Mouse (Mus musculus): ENCODE results near the gene Des. TPM values are rescaled to one million over a fixed set of nuclear protein-coding genes. Genes with fewer than 3 reads are reported as not detected.

Des gene
- polyA plus RNA-seq, 1 experiment from 2014 or later, result 480 TPM

DNA sequence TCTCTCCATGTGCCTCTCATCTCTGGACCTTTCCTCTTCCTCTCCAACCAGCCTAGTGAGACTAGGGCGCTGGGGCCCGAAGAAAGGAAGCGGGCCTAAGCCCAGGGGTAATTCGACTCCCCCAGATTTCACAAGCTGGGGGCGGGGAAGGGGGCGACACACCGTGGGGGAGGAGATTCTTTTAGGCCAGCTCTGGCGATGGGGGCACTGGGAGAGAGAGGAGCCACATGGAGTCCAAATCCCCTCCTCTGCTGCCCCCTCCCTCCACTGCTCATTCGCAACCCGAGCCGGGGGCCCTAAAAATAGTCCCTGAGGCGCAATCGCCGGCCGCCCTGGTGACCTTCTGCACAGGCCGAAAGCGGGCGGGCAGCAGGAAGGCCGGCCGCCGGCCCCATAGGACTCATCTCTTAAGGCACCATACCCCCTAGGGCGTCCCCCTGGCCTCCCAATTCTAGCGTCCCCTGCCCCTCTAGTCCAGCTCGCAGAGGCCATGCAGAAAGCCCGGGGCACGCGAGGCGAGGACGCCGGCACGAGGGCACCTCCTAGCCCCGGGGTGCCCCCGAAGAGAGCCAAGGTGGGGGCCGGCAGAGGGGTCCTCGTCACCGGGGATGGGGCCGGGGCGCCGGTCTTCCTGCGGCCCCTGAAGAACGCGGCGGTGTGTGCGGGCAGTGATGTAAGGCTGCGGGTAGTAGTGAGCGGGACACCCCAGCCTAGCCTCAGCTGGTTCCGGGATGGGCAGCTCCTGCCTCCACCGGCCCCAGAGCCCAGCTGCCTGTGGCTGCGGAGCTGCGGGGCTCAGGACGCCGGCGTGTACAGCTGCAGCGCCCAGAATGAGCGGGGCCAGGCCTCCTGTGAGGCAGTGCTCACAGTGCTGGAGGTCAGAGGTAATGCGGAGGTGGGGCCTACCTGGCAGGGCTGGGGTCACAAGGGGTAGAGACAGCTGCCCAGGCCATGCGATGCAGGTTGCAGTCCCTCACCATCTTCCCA, 15.1 kb downstream of the Des start, which contains the start of gene Speg:
Speg (plus strand) TSS at position 348 of the 987 bp plus-strand sequence.
- Histone ChIP-seq H3K27me3 (ENCODE audit: control insufficient read depth, insufficient read depth, low read length) (peaks cover 15% of the 10 kb centered on the region), H3K4me3 (ENCODE audit: low read length) (peak within 1 kb of the TSS; percentile 66), H3K27ac (ENCODE audit: low read length) (peak within 1 kb of the TSS; percentile 97), H3K4me2 (ENCODE audit: low read depth, low read length) (peak within 1 kb of the TSS; percentile 87), H3K9me3 (replicated peaks; ENCODE audit: control insufficient read depth, low read length) (no peaks in the 10 kb centered on the region), H3K36me3 (ENCODE audit: control insufficient read depth, insufficient read depth) (no peaks in the 10 kb centered on the region), H3K4me1 (ENCODE audit: control insufficient read depth, insufficient read depth, low read length) (peaks cover 39% of the 10 kb centered on the region), H3K9ac (ENCODE audit: low read length) (peak within 1 kb of the TSS; percentile 97)
- 6% methylated on average over 56 of the region's 57 CpGs for WGBS
- ATAC-seq (replicated peaks; ENCODE audit: extremely low read depth, insufficient read depth, low FRiP score), result peak; percentile 63

DNA sequence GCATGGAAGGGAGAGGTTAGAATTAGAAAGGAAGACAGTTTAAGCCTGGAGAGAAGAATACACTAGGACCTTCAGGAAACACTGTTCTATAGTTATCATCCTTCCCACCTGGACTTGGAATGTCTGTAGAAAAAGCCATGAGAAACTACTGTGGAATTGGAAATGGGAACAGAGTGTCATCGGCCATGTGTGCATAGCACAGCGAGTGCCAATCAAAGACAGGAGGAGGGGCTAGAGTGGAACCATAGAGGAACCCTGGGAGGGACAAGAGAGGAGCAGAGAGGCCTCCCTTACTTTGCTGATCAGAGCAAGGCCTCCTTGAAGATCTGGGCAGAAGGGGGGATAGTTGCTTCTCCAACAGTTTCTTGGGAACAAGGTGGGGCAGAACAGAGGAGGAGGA, 19.1 kb downstream of the Des start:
- H3K27ac ChIP-seq (ENCODE audit: low read length), result peak overlapping the region; percentile 64; the same call in 1 of the 2 replicates
- WGBS, result 62% methylated on average over 2 of the region's 2 CpGs
- no peaks in the 10 kb centered on the region for H3K9me3 ChIP-seq (replicated peaks; ENCODE audit: control insufficient read depth, low read length)
- H3K36me3 ChIP-seq (ENCODE audit: control insufficient read depth, insufficient read depth), result peaks cover 4% of the 10 kb centered on the region; the same call in 1 of the 2 replicates
- H3K4me2 ChIP-seq (ENCODE audit: low read depth, low read length), result no peak overlapping the region
- H3K4me3 ChIP-seq (ENCODE audit: low read length), result no peak overlapping the region
- peak overlapping the region; percentile 34; the same call in 1 of the 2 replicates for H3K9ac ChIP-seq (ENCODE audit: low read length)
- H3K4me1 ChIP-seq (ENCODE audit: control insufficient read depth, insufficient read depth, low read length), result peaks cover 52% of the 10 kb centered on the region
- no peak for ATAC-seq (replicated peaks; ENCODE audit: extremely low read depth, insufficient read depth, low FRiP score)
- H3K27me3 ChIP-seq (ENCODE audit: control insufficient read depth, insufficient read depth, low read length), result peaks cover 15% of the 10 kb centered on the region

DNA sequence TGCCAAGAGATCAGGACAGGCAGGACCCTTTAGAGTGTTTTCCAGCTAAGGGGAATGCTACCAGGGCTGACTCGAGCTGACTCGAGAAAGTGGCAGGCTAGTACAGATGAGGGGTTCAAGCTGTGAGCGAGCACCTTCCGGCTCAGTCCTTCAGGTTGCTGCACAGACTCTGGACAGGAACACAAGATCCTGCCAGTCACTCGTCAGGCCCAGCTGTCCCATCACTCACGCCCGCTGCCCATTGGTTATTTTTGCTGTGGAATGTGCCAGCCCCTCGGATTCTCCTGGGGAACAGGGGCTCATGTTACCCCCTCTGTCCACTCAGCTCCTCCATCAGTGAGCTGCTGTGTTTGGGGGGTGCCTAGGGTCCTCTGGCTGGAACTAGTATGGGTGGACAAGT, 19.8 kb downstream of the Des start:
- Histone ChIP-seq H3K4me1 (ENCODE audit: control insufficient read depth, insufficient read depth, low read length) (peaks cover 49% of the 10 kb centered on the region), H3K27ac (ENCODE audit: low read length) (peak overlapping the region; percentile 64), H3K9ac (ENCODE audit: low read length) (no peak overlapping the region), H3K4me3 (ENCODE audit: low read length) (no peak overlapping the region), H3K27me3 (ENCODE audit: control insufficient read depth, insufficient read depth, low read length) (peaks cover 15% of the 10 kb centered on the region), H3K4me2 (ENCODE audit: low read depth, low read length) (no peak overlapping the region), H3K9me3 (replicated peaks; ENCODE audit: control insufficient read depth, low read length) (no peaks in the 10 kb centered on the region), H3K36me3 (ENCODE audit: control insufficient read depth, insufficient read depth) (peaks cover 4% of the 10 kb centered on the region; the same call in 1 of the 2 replicates)
- no peak for ATAC-seq (replicated peaks; ENCODE audit: extremely low read depth, insufficient read depth, low FRiP score)
- WGBS, result 44% methylated on average over 8 of the region's 8 CpGs

DNA sequence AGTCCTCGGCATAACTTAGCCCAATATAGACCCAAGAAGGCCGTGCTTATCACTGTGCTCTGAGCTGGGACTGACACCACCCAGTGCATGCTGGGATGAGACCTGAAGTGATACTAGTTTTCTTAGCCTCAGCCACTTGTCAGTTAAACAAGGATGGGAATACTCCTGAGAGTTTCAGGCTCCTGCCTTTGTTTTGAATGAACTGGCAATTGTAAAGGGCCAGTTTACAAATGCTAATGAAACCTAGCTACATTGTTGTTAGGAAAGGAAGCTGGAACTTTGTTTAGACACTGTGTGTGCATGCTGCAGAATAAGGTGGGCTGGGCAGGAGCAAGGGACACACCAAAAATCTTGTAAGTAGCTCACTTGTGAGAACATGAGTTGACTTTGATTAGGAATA, 20.8 kb downstream of the Des start:
- Histone ChIP-seq H3K27me3 (ENCODE audit: control insufficient read depth, insufficient read depth, low read length) (peaks cover 7% of the 10 kb centered on the region; the same call in 1 of the 2 replicates), H3K9ac (ENCODE audit: low read length) (peak overlapping the region; percentile 84; the same call in 1 of the 2 replicates), H3K4me3 (ENCODE audit: low read length) (no peak overlapping the region), H3K4me1 (ENCODE audit: control insufficient read depth, insufficient read depth, low read length) (peaks cover 50% of the 10 kb centered on the region), H3K27ac (ENCODE audit: low read length) (peak overlapping the region; percentile 64), H3K36me3 (ENCODE audit: control insufficient read depth, insufficient read depth) (peaks cover 4% of the 10 kb centered on the region; the same call in 1 of the 2 replicates), H3K9me3 (replicated peaks; ENCODE audit: control insufficient read depth, low read length) (no peaks in the 10 kb centered on the region), H3K4me2 (ENCODE audit: low read depth, low read length) (peak overlapping the region; percentile 94)
- ATAC-seq (replicated peaks; ENCODE audit: extremely low read depth, insufficient read depth, low FRiP score), result no peak
- WGBS, result 26% methylated on average over 2 of the region's 2 CpGs

DNA sequence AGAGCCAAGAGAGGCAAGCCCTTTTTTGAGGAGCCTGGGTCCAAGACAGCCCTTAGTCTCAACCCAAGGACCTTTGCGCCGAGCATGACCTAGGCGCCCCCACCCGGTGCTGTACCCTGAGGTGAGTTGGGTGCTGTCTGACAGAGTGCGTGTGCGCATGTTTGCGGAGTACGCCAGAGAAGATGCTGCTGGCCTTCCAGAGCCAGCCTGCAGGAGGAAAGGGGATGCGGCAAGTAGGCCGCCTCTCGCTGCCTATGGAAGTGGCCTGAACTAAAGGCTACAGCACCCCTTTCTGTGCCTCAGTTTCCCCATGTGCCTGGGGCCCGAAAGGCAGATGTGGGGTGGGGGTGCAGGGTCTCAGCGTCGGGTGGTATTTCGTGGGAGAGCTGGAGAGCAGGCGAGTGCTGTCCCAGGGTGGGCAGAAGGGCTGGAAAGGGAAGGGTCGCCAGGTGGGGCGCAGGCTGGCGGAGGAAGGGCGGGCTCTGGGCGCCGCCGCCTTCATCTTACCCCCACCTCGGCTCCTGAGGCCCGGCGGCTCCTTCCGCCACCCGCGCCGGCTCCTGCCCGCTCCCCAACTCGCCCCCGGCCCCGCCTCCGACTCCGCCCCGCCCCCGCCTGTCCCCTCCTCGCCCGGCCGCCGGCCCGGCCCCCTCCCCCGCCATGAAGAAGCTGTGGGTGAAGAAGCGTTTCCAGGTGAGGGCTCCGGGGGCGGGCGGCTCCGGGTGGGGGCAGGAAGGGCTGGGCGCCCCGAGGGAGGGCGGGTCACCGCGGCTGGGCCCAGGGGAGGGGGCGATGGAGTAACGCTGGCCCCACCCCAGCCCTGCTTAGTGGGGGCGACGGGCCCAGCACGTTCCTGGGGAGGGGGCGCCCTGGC, 21.6 kb downstream of the Des start:
- peak overlapping the region; percentile 72 for H3K4me3 ChIP-seq (ENCODE audit: low read length)
- H3K4me1 ChIP-seq (ENCODE audit: control insufficient read depth, insufficient read depth, low read length), result peaks cover 55% of the 10 kb centered on the region
- H3K9ac ChIP-seq (ENCODE audit: low read length), result peak overlapping the region; percentile 84
- peaks cover 4% of the 10 kb centered on the region; the same call in 1 of the 2 replicates for H3K36me3 ChIP-seq (ENCODE audit: control insufficient read depth, insufficient read depth)
- peak overlapping the region; percentile 94 for H3K4me2 ChIP-seq (ENCODE audit: low read depth, low read length)
- peak overlapping the region; percentile 64 for H3K27ac ChIP-seq (ENCODE audit: low read length)
- H3K27me3 ChIP-seq (ENCODE audit: control insufficient read depth, insufficient read depth, low read length), result peaks cover 6% of the 10 kb centered on the region; the same call in 1 of the 2 replicates
- H3K9me3 ChIP-seq (replicated peaks; ENCODE audit: control insufficient read depth, low read length), result no peaks in the 10 kb centered on the region
- 3% methylated on average over 40 of the region's 60 CpGs for WGBS
- ATAC-seq (replicated peaks; ENCODE audit: extremely low read depth, insufficient read depth, low FRiP score), result peak; percentile 56

DNA sequence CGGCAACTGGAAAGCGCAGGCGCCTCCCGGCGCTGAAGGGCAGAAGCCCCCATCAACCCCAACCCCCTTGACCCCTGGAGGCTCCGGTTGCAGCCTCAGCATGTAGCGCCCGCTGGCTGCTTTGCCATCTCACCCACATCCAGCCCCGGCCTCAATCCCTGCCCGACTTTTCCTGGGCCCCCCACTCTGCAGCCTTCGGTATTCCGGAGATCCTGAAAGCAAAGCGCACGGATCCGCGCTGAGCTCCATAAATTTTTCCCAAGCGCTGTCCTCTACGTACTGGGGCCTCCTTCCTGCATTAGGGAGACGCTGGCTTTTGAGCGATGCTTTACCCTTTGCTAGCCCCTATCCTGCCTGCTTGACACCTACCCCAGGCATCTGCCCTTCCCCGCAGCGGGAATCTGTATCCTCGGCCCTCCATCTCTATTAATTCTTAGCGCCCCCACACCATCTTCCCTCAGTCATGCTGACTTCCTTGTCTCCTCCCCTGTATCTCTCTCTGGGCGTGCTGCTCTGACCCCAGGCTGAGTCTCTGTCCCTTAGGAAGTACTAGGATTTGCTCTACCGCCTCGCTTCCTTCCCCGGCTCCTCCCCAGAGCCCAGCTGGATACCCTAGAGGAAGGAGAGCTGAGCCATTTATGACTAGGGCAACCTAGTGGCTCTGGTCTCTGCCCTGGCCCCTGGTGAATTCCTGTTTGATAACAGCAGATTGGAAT, 22.4 kb downstream of the Des start:
- H3K27me3 ChIP-seq (ENCODE audit: control insufficient read depth, insufficient read depth, low read length), result peaks cover 9% of the 10 kb centered on the region
- no peaks in the 10 kb centered on the region for H3K9me3 ChIP-seq (replicated peaks; ENCODE audit: control insufficient read depth, low read length)
- H3K9ac ChIP-seq (ENCODE audit: low read length), result peak overlapping the region; percentile 84
- peak overlapping the region; percentile 72 for H3K4me3 ChIP-seq (ENCODE audit: low read length)
- peak overlapping the region; percentile 64 for H3K27ac ChIP-seq (ENCODE audit: low read length)
- ATAC-seq (replicated peaks; ENCODE audit: extremely low read depth, insufficient read depth, low FRiP score), result no peak
- H3K36me3 ChIP-seq (ENCODE audit: control insufficient read depth, insufficient read depth), result peaks cover 4% of the 10 kb centered on the region; the same call in 1 of the 2 replicates
- H3K4me2 ChIP-seq (ENCODE audit: low read depth, low read length), result peak overlapping the region; percentile 94
- WGBS, result 1% methylated on average over 28 of the region's 28 CpGs
- peaks cover 57% of the 10 kb centered on the region for H3K4me1 ChIP-seq (ENCODE audit: control insufficient read depth, insufficient read depth, low read length)

DNA sequence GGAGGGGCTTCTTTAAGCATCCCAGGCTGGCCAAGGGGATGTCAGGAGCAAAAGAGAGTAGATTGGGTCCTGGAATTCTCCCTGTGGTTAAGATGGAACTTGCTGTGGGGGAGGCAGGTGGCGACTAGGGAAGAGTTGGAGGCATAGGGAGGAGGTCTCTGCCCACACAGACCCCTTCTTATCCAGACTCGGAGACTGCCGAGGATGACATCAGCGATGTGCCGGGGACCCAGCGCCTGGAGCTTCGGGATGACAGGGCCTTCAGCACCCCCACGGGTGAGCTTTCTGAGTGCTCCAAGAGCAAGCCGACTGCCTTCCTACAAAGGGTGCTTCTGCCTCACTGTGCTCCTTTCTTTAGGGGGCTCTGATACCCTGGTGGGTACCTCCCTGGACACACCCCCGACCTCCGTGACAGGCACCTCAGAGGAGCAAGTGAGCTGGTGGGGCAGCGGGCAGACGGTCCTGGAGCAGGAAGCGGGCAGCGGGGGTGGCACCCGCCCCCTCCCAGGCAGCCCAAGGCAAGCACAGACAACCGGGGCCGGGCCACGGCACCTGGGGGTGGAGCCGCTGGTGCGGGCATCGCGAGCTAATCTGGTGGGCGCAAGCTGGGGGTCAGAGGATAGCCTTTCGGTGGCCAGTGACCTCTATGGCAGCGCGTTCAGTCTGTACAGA, 24.5 kb downstream of the Des start:
- Histone ChIP-seq H3K4me3 (ENCODE audit: low read length) (no peak overlapping the region), H3K27me3 (ENCODE audit: control insufficient read depth, insufficient read depth, low read length) (peaks cover 13% of the 10 kb centered on the region), H3K9me3 (replicated peaks; ENCODE audit: control insufficient read depth, low read length) (no peaks in the 10 kb centered on the region), H3K36me3 (ENCODE audit: control insufficient read depth, insufficient read depth) (peaks cover 4% of the 10 kb centered on the region; the same call in 1 of the 2 replicates), H3K27ac (ENCODE audit: low read length) (no peak overlapping the region), H3K4me1 (ENCODE audit: control insufficient read depth, insufficient read depth, low read length) (peaks cover 52% of the 10 kb centered on the region), H3K4me2 (ENCODE audit: low read depth, low read length) (no peak overlapping the region), H3K9ac (ENCODE audit: low read length) (no peak overlapping the region)
- 77% methylated on average over 27 of the region's 27 CpGs for WGBS
- no peak for ATAC-seq (replicated peaks; ENCODE audit: extremely low read depth, insufficient read depth, low FRiP score)
